Comparison of ENCODE assay signal across 8 mouse cellular contexts in genomic region chr11:28808685-28809084, GRCm38 (mm10). TPM values are rescaled to one million over a fixed set of nuclear protein-coding genes. Genes with fewer than 3 reads are reported as not detected.
DNase-seq lines count a peak whose midpoint lies in the region; ATAC-seq lines count a peak whose summit lies in the region.

No protein-coding gene starts in this region.

- no peaks in the 10 kb centered on the region for H3K9me3 ChIP-seq in midbrain, embryonic 14.5 days (ENCODE audit: control insufficient read depth, low read length)
- no peaks in the 10 kb centered on the region for H3K9me3 ChIP-seq in midbrain, embryonic 15.5 days

- ATAC-seq in midbrain, embryonic 14.5 days (ENCODE audit: low FRiP score, low TSS enrichment): no peak
- no peak for ATAC-seq in midbrain, embryonic 15.5 days (replicated peaks)
- ATAC-seq in inflammation-experienced regulatory T-cells, adult 6 months: no peak

- no peak overlapping the region for H3K4me3 ChIP-seq in midbrain, embryonic 14.5 days (replicated peaks; ENCODE audit: low read depth, low read length)
- no peak overlapping the region for H3K4me3 ChIP-seq in midbrain, embryonic 15.5 days

- H3K27me3 ChIP-seq in midbrain, embryonic 14.5 days (ENCODE audit: control insufficient read depth, insufficient read depth, low read length): no peaks in the 10 kb centered on the region
- no peaks in the 10 kb centered on the region for H3K27me3 ChIP-seq in midbrain, embryonic 15.5 days (replicated peaks)

- no peak overlapping the region for H3K9ac ChIP-seq in midbrain, embryonic 14.5 days (replicated peaks; ENCODE audit: low read length)
- no peak overlapping the region for H3K9ac ChIP-seq in midbrain, embryonic 15.5 days

- H3K27ac ChIP-seq in midbrain, embryonic 14.5 days (replicated peaks; ENCODE audit: low read depth, low read length): no peak overlapping the region
- no peak overlapping the region for H3K27ac ChIP-seq in midbrain, embryonic 15.5 days

- peak; percentile 29 for DNase-seq in gastrocnemius, adult 18-20 months (ENCODE audit: low spot score)
- no peak for DNase-seq in gastrocnemius, adult 8-10 months (ENCODE audit: low spot score in 2 of 2)
- peak; percentile 69 for DNase-seq in midbrain, embryonic 14.5 days
- DNase-seq in c-Kit-positive CD71-negative TER-119-negative erythroid progenitor cells, embryonic 14.5 days (ENCODE audit: low read depth): peak; percentile 5
- peak; percentile 36 to 56 for DNase-seq in kidney, postnatal 25 days
- DNase-seq in skeletal muscle tissue, adult 2 months (ENCODE audit: low read depth, low spot score): peak; percentile 10

- no peak overlapping the region for H3K4me2 ChIP-seq in midbrain, embryonic 14.5 days (ENCODE audit: low read length)
- H3K4me2 ChIP-seq in midbrain, embryonic 15.5 days: no peak overlapping the region

- H3K4me1 ChIP-seq in midbrain, embryonic 14.5 days (ENCODE audit: control insufficient read depth, insufficient read depth, low read length): no peaks in the 10 kb centered on the region
- H3K4me1 ChIP-seq in midbrain, embryonic 15.5 days: no peaks in the 10 kb centered on the region

- H3K36me3 ChIP-seq in midbrain, embryonic 14.5 days (ENCODE audit: control insufficient read depth, insufficient read depth, low read length): no peaks in the 10 kb centered on the region
- no peaks in the 10 kb centered on the region for H3K36me3 ChIP-seq in midbrain, embryonic 15.5 days (replicated peaks)

- WGBS in midbrain, embryonic 14.5 days: 64% methylated on average over 3 of the region's 3 CpGs
- WGBS in midbrain, embryonic 15.5 days: 67% methylated on average over 3 of the region's 3 CpGs

RNA-seq across cellular contexts. Expression of gene Efemp1, which starts 44.3 kb away (rescaled TPM):
- total RNA-seq in gastrocnemius, adult 18-20 months (2021): 10 to 100 TPM in 1 of 2 experiments, 1 to 10 TPM in 1; 6.6 to 15.0 TPM
- total RNA-seq in gastrocnemius, adult 8-10 months (2022): 10 to 100 TPM in 1 of 4 experiments, 1 to 10 TPM in 3; 5.9 to 10.7 (median 7.6) TPM
- 0.45 and 3.6 TPM in 2 replicates for polyA plus RNA-seq in midbrain, embryonic 14.5 days (2014; fragmentation: Nextera tagmentation; extraction: Ambion mirVana)
- 4.1 and 6.3 TPM in 2 replicates for polyA plus RNA-seq in midbrain, embryonic 15.5 days (2015; fragmentation: Nextera tagmentation; extraction: Ambion mirVana)
- not detected for polyA plus RNA-seq in inflammation-experienced regulatory T-cells, adult 6 months (2017; shearing (Covaris generic))

Comparison
In these comparisons a context has a peak if more than half of its experiments do, and no peak if none do; other contexts are left out.
1. DNase-seq: peak in gastrocnemius, adult 18-20 months (single experiment), midbrain, embryonic 14.5 days (single experiment), c-Kit-positive CD71-negative TER-119-negative erythroid progenitor cells, embryonic 14.5 days (single experiment), kidney, postnatal 25 days (2 of 2) and skeletal muscle tissue, adult 2 months (single experiment); none in gastrocnemius, adult 8-10 months (0 of 2).